Mouse (Mus musculus) regulatory T cell (primary cell): Measurements from ENCODE around the gene Rbck1.

ENCODE experiments used
- in situ Hi-C: fragments of 300-600 bp; cut with MboI, MseI; formaldehyde crosslinking; loops from one replicate; pipeline ENCODE4 v1.15.1; 2025; ENCODE audit warnings: high pct_unique_total_duplicates

The Rbck1 gene

GRCm38 (mm10) chr2:152303781-152304180 is 28.7 kb downstream of the Rbck1 start:
- in situ Hi-C loops = no loop called here

DNA sequence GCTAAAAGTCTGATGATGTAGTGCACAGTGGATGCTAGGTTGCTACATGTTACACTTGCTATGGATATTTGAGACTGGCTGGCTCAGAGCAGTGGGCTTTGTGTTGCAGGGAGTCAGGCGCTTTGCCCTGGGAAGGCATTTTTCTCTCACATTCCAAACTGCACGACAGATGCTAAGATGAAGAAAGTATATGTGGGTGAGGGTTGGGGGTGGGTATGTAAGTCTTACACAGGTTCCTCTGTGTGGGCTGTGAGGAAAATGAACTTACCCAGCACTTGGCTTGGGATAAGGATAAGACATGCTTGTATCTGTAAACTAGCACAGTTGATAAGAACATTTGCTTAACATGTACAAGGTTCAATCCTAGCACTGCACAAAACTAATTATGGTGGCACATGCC is 29.6 kb downstream of the Rbck1 start:
- in situ Hi-C loops = no loop called here

DNA sequence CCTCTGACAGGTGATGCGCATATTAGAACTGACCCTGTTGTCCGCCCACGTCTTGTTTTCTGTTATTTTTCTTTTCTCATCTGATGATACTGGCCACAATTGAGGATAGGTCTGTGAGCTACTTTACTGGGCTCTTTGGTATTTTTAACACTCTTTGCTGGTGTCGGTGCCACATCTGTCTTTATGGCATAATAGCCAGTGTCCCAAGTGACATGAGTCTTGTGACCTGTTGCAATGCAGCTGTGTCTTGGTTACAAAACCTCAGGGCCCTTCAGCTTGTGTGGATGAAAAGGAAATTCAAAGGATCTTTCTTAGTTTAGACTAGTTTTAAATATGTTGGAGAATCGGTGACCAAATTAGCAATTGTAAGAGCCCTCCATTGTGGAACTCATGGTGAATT is 37.9 kb downstream of the Rbck1 start:
- in situ Hi-C loops = loop anchor here (5.0 kb wide), 1 partner anchor 43 kb away; no protein-coding TSS in a partner anchor

GRCm38 (mm10) chr2:152293727-152294475 is 38.6 kb downstream of the Rbck1 start, which contains the start of gene Tbc1d20:
Gene Tbc1d20 (plus strand): TSS chr2:152293828.
- in situ Hi-C loops = loop anchor here (5.0 kb wide), 1 partner anchor 43 kb away; no protein-coding TSS in a partner anchor

DNA sequence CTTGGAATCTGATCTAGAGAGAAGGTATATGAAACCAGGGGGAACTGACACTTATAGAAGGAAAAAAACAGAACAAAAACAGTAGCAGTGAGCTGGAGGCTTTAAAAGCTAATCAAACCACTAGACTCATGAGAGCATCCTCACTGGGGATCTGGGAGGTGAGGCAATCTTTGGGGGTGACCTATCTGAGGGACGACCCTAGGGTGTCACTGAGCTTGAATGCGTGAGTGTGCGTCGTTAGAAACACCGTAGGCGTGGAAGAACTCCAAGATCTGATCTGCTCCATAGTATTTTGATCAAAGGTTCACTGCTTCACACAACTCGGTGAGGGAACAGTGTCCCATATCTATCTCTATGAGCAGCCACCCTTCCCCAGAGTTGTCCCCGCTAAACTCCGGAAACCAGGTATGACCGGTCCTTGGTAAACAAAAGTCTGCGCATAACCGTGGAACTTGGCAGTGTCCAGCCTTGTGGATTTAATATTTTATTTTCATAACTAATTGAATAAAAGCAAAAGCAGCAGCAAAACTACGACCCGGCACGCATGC is 39.2 kb downstream of the Rbck1 start:
- in situ Hi-C loops = loop anchor here (5.0 kb wide), 1 partner anchor 44 kb away; no protein-coding TSS in a partner anchor

DNA sequence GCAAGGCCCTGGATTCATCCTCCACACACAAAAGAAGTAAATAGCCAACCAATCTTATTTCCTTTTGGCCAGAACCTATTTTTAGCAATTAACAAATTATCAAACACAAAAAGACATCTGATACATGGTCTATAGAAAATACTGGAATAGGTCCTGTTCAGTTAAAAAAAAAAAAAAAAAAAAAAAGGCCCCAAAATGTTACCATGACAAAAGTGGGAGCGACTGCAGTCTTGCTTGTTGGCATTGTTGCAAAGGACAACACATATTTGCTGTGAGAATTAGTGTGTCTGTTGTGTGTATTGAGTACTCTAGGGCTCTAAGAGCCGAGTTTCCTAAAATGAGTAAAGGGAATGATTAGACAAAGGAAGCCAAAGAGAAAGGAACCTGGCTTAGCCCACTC is 40.0 kb downstream of the Rbck1 start:
- in situ Hi-C loops = loop anchor here (5.0 kb wide), 1 partner anchor 45 kb away; no protein-coding TSS in a partner anchor

DNA sequence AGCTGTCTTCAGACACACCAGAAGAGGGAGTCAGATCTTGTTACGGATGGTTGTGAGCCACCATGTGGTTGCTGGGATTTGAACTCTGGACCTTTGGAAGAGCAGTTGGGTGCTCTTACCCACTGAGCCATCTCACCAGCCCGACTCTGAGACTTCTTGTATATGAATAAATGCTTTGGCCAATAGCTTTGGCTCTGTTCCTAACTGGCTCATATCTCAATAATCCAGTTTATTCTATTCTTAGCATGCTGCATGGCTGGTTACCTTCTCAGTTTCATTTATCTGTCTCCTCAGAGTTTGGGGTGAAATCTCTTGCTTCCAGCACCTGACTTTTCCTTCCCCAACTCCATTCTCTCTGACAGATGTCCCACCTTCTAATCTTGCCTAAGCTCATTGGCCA is 42.8 kb downstream of the Rbck1 start:
- in situ Hi-C loops = loop anchor here (5.0 kb wide), 1 partner anchor 48 kb away; no protein-coding TSS in a partner anchor

DNA sequence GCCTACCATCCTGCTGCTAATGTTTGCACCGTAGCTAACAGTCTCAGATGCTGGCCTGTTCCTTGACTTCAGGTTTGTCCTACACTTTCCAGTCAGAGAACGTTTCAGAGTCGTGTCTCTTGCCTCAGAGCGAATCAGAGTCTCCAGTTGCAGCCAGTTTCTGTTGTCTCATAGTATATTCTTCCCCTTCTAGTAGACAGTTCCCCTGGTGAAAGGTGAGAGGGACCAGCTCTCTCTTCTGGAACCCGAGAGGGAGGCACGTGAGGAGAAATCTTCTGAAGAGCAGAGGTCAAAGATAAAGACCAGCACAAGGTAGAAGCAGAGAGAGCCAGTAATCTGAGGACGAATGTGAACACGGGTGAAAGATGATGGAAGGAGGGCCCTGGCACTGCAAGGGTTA is 44.4 kb downstream of the Rbck1 start:
- in situ Hi-C loops = no loop called here

GRCm38 (mm10) chr2:152287560-152287959 is 44.9 kb downstream of the Rbck1 start:
- in situ Hi-C loops = no loop called here

GRCm38 (mm10) chr2:152281407-152281806 is 51.0 kb downstream of the Rbck1 start:
- in situ Hi-C loops = no loop called here

- in situ Hi-C loops = loop anchor here (25.0 kb wide), 1 partner anchor 614 kb away; no protein-coding TSS in a partner anchor
These were observed 58.8 kb downstream of the Rbck1 start for GRCm38 (mm10) chr2:152273639-152274038.
